Mouse (Mus musculus): ENCODE data around the gene Sema4c. TPM values are rescaled to one million over a fixed set of nuclear protein-coding genes. Genes with fewer than 3 reads are reported as not detected.

Gene Sema4c
- total RNA-seq, 2 experiments from 2014 or later: 21.6 to 24.6 TPM

- peak; percentile 50 to 69 for DNase-seq (ENCODE audit: low spot score in 2 of 2)
These were observed 45.8 kb downstream of the Sema4c start for GRCm38 (mm10) chr1:36512089-36512965.

GRCm38 (mm10) chr1:36511289-36512021, 46.7 kb downstream of the Sema4c start, which contains the start of gene Cnnm3:
Gene Cnnm3, plus strand, starts transcription at chr1:36511867.
- DNase-seq (ENCODE audit: low spot score in 2 of 2): peak; percentile 100

DNA sequence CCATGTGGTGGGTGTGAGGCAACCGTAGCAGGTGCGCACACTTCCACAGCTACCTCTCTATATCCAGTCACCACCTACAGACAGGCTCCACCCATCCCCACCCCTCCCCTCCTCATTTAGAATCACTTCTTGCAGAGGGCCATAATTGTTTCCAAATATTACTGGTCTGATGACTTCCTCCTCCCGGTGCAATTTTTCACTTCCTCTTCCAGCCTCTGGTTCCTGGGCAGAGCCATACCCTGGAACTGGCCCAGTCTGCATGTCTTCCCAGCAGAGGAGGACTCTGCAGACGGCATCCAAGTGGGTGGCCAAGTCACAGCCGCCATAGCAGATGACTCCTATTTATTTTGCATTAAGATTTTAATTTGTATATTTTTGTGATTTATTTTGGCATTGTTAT, 49.9 kb downstream of the Sema4c start:
- no peak for DNase-seq (ENCODE audit: low spot score in 2 of 2)

DNA sequence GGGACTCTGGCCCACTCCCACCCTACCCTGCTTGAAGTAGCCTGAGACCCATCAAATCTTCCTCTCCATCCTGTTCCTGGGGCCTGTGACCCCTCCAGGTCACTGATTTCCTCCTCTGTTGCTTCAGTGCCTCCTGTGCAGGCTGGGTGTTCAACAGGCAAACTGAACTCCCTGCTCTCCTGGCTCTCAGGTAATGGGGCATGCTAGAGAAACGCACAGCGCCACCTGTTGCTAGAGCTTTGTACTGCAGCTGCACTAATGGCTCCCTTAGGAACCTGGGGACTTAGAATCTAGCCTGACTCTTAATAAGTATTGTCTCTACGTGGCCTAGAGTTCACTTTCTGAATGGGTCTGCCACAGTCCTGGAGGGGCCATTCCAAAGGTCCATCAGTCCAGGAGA, 56.9 kb downstream of the Sema4c start:
- DNase-seq (ENCODE audit: low spot score in 2 of 2): peak; percentile 79 to 85

Small RNA genes lying within 50 kb of the gene (microRNA-seq; reads per million reads assigned to microRNA genes)
- gene Gm47280: 0 to 0.20 reads per million in 2 experiments

Other genes with a start within 250 kb of the Sema4c start
- gene Kansl3, start 189.2 kb downstream of the Sema4c start, total RNA-seq (2021): 10 to 100 TPM; 55.0 to 57.3 TPM
- not detected for gene Fer1l5, start 186.1 kb downstream of the Sema4c start, total RNA-seq (2021)
- gene Lman2l, start 113.1 kb downstream of the Sema4c start, total RNA-seq (2021): 10 to 100 TPM; 50.1 to 51.2 TPM
- gene Cnnm4, start 86.7 kb downstream of the Sema4c start, total RNA-seq (2021): 10 to 100 TPM; 18.3 to 18.5 TPM
- 10 to 100 TPM; 35.0 to 39.8 TPM for gene Cnnm3, start 46.5 kb downstream of the Sema4c start, total RNA-seq (2021)
- gene Ankrd23, start 21.5 kb downstream of the Sema4c start, total RNA-seq (2021): 1 to 10 TPM; 4.9 to 5.0 TPM
- under 1 TPM in 1 of 2 experiments, not detected in 1; 0.18 TPM for gene Gm42417, start 18.9 kb downstream of the Sema4c start, total RNA-seq (2021)
- gene Ankrd39, start 10.9 kb downstream of the Sema4c start, total RNA-seq (2021): 10 to 100 TPM; 10.9 to 15.9 TPM
- gene Fam178b, start 124.8 kb upstream of the Sema4c start, total RNA-seq (2021): under 1 TPM in 1 of 2 experiments, not detected in 1; 0.78 TPM
- gene Cox5b, start 133.1 kb upstream of the Sema4c start, total RNA-seq (2021): 100 to 1,000 TPM; 732 to 792 TPM
- 1 to 10 TPM; 1.2 TPM for gene 4933424G06Rik, start 151.8 kb upstream of the Sema4c start, total RNA-seq (2021)
- 100 to 1,000 TPM; 187 to 191 TPM for gene Actr1b, start 156.1 kb upstream of the Sema4c start, total RNA-seq (2021)
- 1 to 10 TPM; 3.0 to 3.2 TPM for gene Zap70, start 203.4 kb upstream of the Sema4c start, total RNA-seq (2021)

Measured in layer of hippocampus, postnatal 10 days (tissue).